Mouse (Mus musculus) hindbrain, embryonic 11.5 days (tissue): Measurements from ENCODE around the gene Thoc5. TPM values are rescaled to one million over a fixed set of nuclear protein-coding genes. Genes with fewer than 3 reads are reported as not detected.

ENCODE experiments used
- ATAC-seq: fragments of 200-750 bp; cut with Nextera tagmentation; 2 replicates; pipeline ENCODE4 v1.8.0; 2017; ENCODE audit warnings: mild to moderate bottlenecking, moderate TSS enrichment, moderate library complexity; ENCODE audit not compliant: low FRiP score
- DNase-seq: peaks from one replicate; pipeline ENCODE4 v3.0.0-alpha.2; 2015; ENCODE audit warnings: low spot score
- H3K27ac ChIP-seq: fragments of 300-500 bp; sonication (generic); 2 replicates; pipeline ENCODE4 v1.5.1; 2014; ENCODE audit warnings: mild to moderate bottlenecking, low read depth, low read length
- H3K27me3 ChIP-seq: fragments of 300-500 bp; sonication (generic); 2 replicates; pipeline ENCODE4 v1.6.1; 2014; ENCODE audit warnings: mild to moderate bottlenecking, low read length, moderate library complexity, mixed read lengths; ENCODE audit not compliant: control insufficient read depth, insufficient read depth
- H3K36me3 ChIP-seq: fragments of 300-500 bp; sonication (generic); 2 replicates; pipeline ENCODE4 v1.6.1; 2014; ENCODE audit warnings: mild to moderate bottlenecking, low read length, moderate library complexity, mixed read lengths; ENCODE audit not compliant: control insufficient read depth, insufficient read depth
- H3K4me1 ChIP-seq: fragments of 300-500 bp; sonication (generic); replicated peaks from 2 replicates; pipeline ENCODE4 v1.6.1; 2014; ENCODE audit warnings: low read length, mixed read lengths; ENCODE audit not compliant: control insufficient read depth, insufficient read depth
- H3K4me2 ChIP-seq: fragments of 300-500 bp; sonication (generic); replicated peaks from 2 replicates; pipeline ENCODE4 v1.6.1; 2014; ENCODE audit warnings: mild to moderate bottlenecking, low read depth, low read length
- H3K4me3 ChIP-seq: fragments of 300-500 bp; sonication (generic); 2 replicates; pipeline ENCODE4 v1.5.1; 2014; ENCODE audit warnings: low read depth, low read length
- H3K9ac ChIP-seq: fragments of 300-500 bp; sonication (generic); 2 replicates; pipeline ENCODE4 v1.6.1; 2014; ENCODE audit warnings: low read depth, low read length
- H3K9me3 ChIP-seq: fragments of 300-500 bp; sonication (generic); 2 replicates; pipeline ENCODE4 v1.6.1; 2016; ENCODE audit warnings: low read length; ENCODE audit not compliant: control insufficient read depth
- WGBS: fragments of 180-500 bp; shearing (Covaris S2); extraction: QIAGEN DNeasy Blood & Tissue Kit; methylation state at CpG from one replicate; pipeline ENCODE4 v1.1.7; 2014; 5-methylcytosine and 5-hydroxymethylcytosine counted together
- polyA plus RNA-seq: library from polyadenylated mRNA; unstranded; fragments of >200 nt; fragmentation: Nextera tagmentation; extraction: Ambion mirVana; gene quantifications from 2 replicates; pipeline ENCODE4 v1.2.1, GENCODE M21; 2014

Gene Thoc5
- polyA plus RNA-seq, 1 experiment from 2014 or later, result 64.7 TPM

DNA sequence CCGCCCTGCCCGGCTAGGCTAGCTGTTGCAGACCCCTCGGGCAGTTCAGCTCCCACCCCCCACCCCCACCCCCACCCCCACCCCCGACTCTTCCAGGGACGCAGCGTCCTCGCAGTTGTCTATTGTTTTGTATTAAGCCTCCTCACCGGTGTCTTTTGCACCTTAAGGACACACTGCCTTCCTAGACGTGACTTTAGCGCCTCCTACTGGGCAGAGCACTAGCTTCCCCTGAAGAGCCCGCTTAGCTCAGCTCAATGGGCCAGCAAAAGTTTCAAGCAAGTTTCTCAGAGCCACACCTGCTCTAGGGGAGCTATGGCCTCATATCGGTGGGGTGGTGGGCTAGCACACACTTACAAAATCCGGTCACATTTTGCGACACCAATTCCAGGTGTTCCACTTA, 80.5 kb downstream of the Thoc5 start:
- no peaks in the 10 kb centered on the region for H3K36me3 ChIP-seq
- DNase-seq (peak; percentile 84), ATAC-seq (no peak)
- no peaks in the 10 kb centered on the region for H3K9me3 ChIP-seq
- no peaks in the 10 kb centered on the region for H3K27me3 ChIP-seq
- H3K9ac ChIP-seq, result no peak overlapping the region
- H3K4me3 ChIP-seq, result no peak overlapping the region
- 8% methylated on average over 14 of the region's 14 CpGs for WGBS
- no peak overlapping the region for H3K27ac ChIP-seq
- H3K4me1 ChIP-seq, result no peaks in the 10 kb centered on the region
- no peak overlapping the region for H3K4me2 ChIP-seq

Other genes with a start within 250 kb of the Thoc5 start
- gene Uqcr10, start 191.0 kb upstream of the Thoc5 start, polyA plus RNA-seq, result 533 and 550 TPM in 2 replicates
- 80.8 and 82.6 TPM in 2 replicates for gene Zmat5, start 190.6 kb upstream of the Thoc5 start, polyA plus RNA-seq
- 0.90 and 1.0 TPM in 2 replicates for gene Cabp7, start 148.5 kb upstream of the Thoc5 start, polyA plus RNA-seq
- 49.9 and 51.7 TPM in 2 replicates for gene Nf2, start 45.8 kb upstream of the Thoc5 start, polyA plus RNA-seq
- gene Nipsnap1, start 21.4 kb upstream of the Thoc5 start, polyA plus RNA-seq, result 80.8 and 85.7 TPM in 2 replicates
- gene Nefh, start 52.7 kb downstream of the Thoc5 start, polyA plus RNA-seq, result 0.82 and 1.2 TPM in 2 replicates
- 60.7 and 61.3 TPM in 2 replicates for gene Ap1b1, start 91.5 kb downstream of the Thoc5 start, polyA plus RNA-seq
- gene Rasl10a, start 162.8 kb downstream of the Thoc5 start, polyA plus RNA-seq, result 0.40 and 0.46 TPM in 2 replicates
- gene Gas2l1, start 170.0 kb downstream of the Thoc5 start, polyA plus RNA-seq, result 23.0 and 24.8 TPM in 2 replicates
- gene Rhbdd3, start 203.6 kb downstream of the Thoc5 start, polyA plus RNA-seq, result 17.3 and 18.2 TPM in 2 replicates
- 430 and 463 TPM in 2 replicates for gene Ewsr1, start 203.9 kb downstream of the Thoc5 start, polyA plus RNA-seq